Mouse (Mus musculus): Measurements from ENCODE around the gene Babam2. TPM values are rescaled to one million over a fixed set of nuclear protein-coding genes. Genes with fewer than 3 reads are reported as not detected.

Gene Babam2
- polyA plus RNA-seq, 1 experiment from 2014 or later: 30.2 TPM

- H3K27ac ChIP-seq (replicated peaks; ENCODE audit: low read depth, low read length): no peak overlapping the region
- 83% methylated on average over 6 of the region's 6 CpGs for WGBS
- DNase-seq (ENCODE audit: low spot score): no peak
- no peaks in the 10 kb centered on the region for H3K9me3 ChIP-seq (ENCODE audit: control insufficient read depth, low read length)
- no peak overlapping the region for H3K4me2 ChIP-seq (ENCODE audit: low read depth, severe bottlenecking)
- no peaks in the 10 kb centered on the region for H3K36me3 ChIP-seq (ENCODE audit: control insufficient read depth, insufficient read depth, low read length)
- no peaks in the 10 kb centered on the region for H3K27me3 ChIP-seq (ENCODE audit: control insufficient read depth, insufficient read depth, low read length)
- H3K9ac ChIP-seq (ENCODE audit: low read length): no peak overlapping the region
- H3K4me1 ChIP-seq (ENCODE audit: control insufficient read depth, insufficient read depth, low read length): 0 out of 2 replicates have a peak, but pooled peaks cover 4% of the 10 kb centered on the region
- no peak overlapping the region for H3K4me3 ChIP-seq (ENCODE audit: low read depth, low read length)
- ATAC-seq (ENCODE audit: insufficient number of reproducible peaks, low FRiP score, low TSS enrichment, low read depth): no peak
These were observed 235.8 kb downstream of the Babam2 start for GRCm38 (mm10) chr5:31933296-31933695.

- H3K4me1 ChIP-seq (ENCODE audit: control insufficient read depth, insufficient read depth, low read length): 0 out of 2 replicates have a peak, but pooled peaks cover 4% of the 10 kb centered on the region
- H3K9me3 ChIP-seq (ENCODE audit: control insufficient read depth, low read length): no peaks in the 10 kb centered on the region
- no peak for DNase-seq (ENCODE audit: low spot score)
- peak overlapping the region; percentile 50 for H3K27ac ChIP-seq (replicated peaks; ENCODE audit: low read depth, low read length)
- no peak for ATAC-seq (ENCODE audit: insufficient number of reproducible peaks, low FRiP score, low TSS enrichment, low read depth)
- 76% methylated on average over 3 of the region's 3 CpGs for WGBS
- no peaks in the 10 kb centered on the region for H3K27me3 ChIP-seq (ENCODE audit: control insufficient read depth, insufficient read depth, low read length)
- H3K4me2 ChIP-seq (ENCODE audit: low read depth, severe bottlenecking): no peak overlapping the region
- no peaks in the 10 kb centered on the region for H3K36me3 ChIP-seq (ENCODE audit: control insufficient read depth, insufficient read depth, low read length)
- no peak overlapping the region for H3K9ac ChIP-seq (ENCODE audit: low read length)
- H3K4me3 ChIP-seq (ENCODE audit: low read depth, low read length): no peak overlapping the region
These were observed 236.9 kb downstream of the Babam2 start for GRCm38 (mm10) chr5:31934397-31934796.

GRCm38 (mm10) chr5:31935936-31936335 lies 238.5 kb downstream of the Babam2 start:
- WGBS: 89% methylated on average over 3 of the region's 3 CpGs
- no peak for ATAC-seq (ENCODE audit: insufficient number of reproducible peaks, low FRiP score, low TSS enrichment, low read depth)
- no peak overlapping the region for H3K4me2 ChIP-seq (ENCODE audit: low read depth, severe bottlenecking)
- no peak overlapping the region for H3K27ac ChIP-seq (replicated peaks; ENCODE audit: low read depth, low read length)
- no peaks in the 10 kb centered on the region for H3K27me3 ChIP-seq (ENCODE audit: control insufficient read depth, insufficient read depth, low read length)
- no peak for DNase-seq (ENCODE audit: low spot score)
- 0 out of 2 replicates have a peak, but pooled peaks cover 4% of the 10 kb centered on the region for H3K4me1 ChIP-seq (ENCODE audit: control insufficient read depth, insufficient read depth, low read length)
- H3K9ac ChIP-seq (ENCODE audit: low read length): no peak overlapping the region
- H3K9me3 ChIP-seq (ENCODE audit: control insufficient read depth, low read length): no peaks in the 10 kb centered on the region
- H3K36me3 ChIP-seq (ENCODE audit: control insufficient read depth, insufficient read depth, low read length): no peaks in the 10 kb centered on the region
- H3K4me3 ChIP-seq (ENCODE audit: low read depth, low read length): no peak overlapping the region

GRCm38 (mm10) chr5:31936523-31936922 lies 239.0 kb downstream of the Babam2 start:
- 81% methylated on average over 3 of the region's 3 CpGs for WGBS
- Histone ChIP-seq H3K9me3 (ENCODE audit: control insufficient read depth, low read length) (no peaks in the 10 kb centered on the region), H3K4me3 (ENCODE audit: low read depth, low read length) (no peak overlapping the region), H3K4me2 (ENCODE audit: low read depth, severe bottlenecking) (no peak overlapping the region), H3K36me3 (ENCODE audit: control insufficient read depth, insufficient read depth, low read length) (no peaks in the 10 kb centered on the region), H3K27me3 (ENCODE audit: control insufficient read depth, insufficient read depth, low read length) (no peaks in the 10 kb centered on the region), H3K27ac (replicated peaks; ENCODE audit: low read depth, low read length) (no peak overlapping the region), H3K9ac (ENCODE audit: low read length) (no peak overlapping the region), H3K4me1 (ENCODE audit: control insufficient read depth, insufficient read depth, low read length) (0 out of 2 replicates have a peak, but pooled peaks cover 4% of the 10 kb centered on the region)
- ATAC-seq (ENCODE audit: insufficient number of reproducible peaks, low FRiP score, low TSS enrichment, low read depth) (no peak), DNase-seq (ENCODE audit: low spot score) (no peak)

- Histone ChIP-seq H3K4me2 (ENCODE audit: low read depth, severe bottlenecking) (no peak overlapping the region), H3K4me1 (ENCODE audit: control insufficient read depth, insufficient read depth, low read length) (no peaks in the 10 kb centered on the region), H3K9ac (ENCODE audit: low read length) (no peak overlapping the region), H3K9me3 (ENCODE audit: control insufficient read depth, low read length) (no peaks in the 10 kb centered on the region), H3K27ac (replicated peaks; ENCODE audit: low read depth, low read length) (no peak overlapping the region), H3K27me3 (ENCODE audit: control insufficient read depth, insufficient read depth, low read length) (no peaks in the 10 kb centered on the region), H3K36me3 (ENCODE audit: control insufficient read depth, insufficient read depth, low read length) (no peaks in the 10 kb centered on the region), H3K4me3 (ENCODE audit: low read depth, low read length) (no peak overlapping the region)
- no peak for ATAC-seq (ENCODE audit: insufficient number of reproducible peaks, low FRiP score, low TSS enrichment, low read depth)
- DNase-seq (ENCODE audit: low spot score): no peak
- 87% methylated on average over 8 of the region's 8 CpGs for WGBS
These were observed 243.4 kb downstream of the Babam2 start for GRCm38 (mm10) chr5:31940876-31941275.

- H3K4me1 ChIP-seq (ENCODE audit: control insufficient read depth, insufficient read depth, low read length): no peaks in the 10 kb centered on the region
- H3K27me3 ChIP-seq (ENCODE audit: control insufficient read depth, insufficient read depth, low read length): no peaks in the 10 kb centered on the region
- 36% methylated on average over 4 of the region's 4 CpGs for WGBS
- no peaks in the 10 kb centered on the region for H3K36me3 ChIP-seq (ENCODE audit: control insufficient read depth, insufficient read depth, low read length)
- H3K4me2 ChIP-seq (ENCODE audit: low read depth, severe bottlenecking): no peak overlapping the region
- DNase-seq (ENCODE audit: low spot score): peak; percentile 60
- no peak overlapping the region for H3K9ac ChIP-seq (ENCODE audit: low read length)
- H3K27ac ChIP-seq (replicated peaks; ENCODE audit: low read depth, low read length): no peak overlapping the region
- ATAC-seq (ENCODE audit: insufficient number of reproducible peaks, low FRiP score, low TSS enrichment, low read depth): no peak
- no peaks in the 10 kb centered on the region for H3K9me3 ChIP-seq (ENCODE audit: control insufficient read depth, low read length)
- H3K4me3 ChIP-seq (ENCODE audit: low read depth, low read length): no peak overlapping the region
These were observed 249.7 kb downstream of the Babam2 start for GRCm38 (mm10) chr5:31947185-31947584.

- no peak for DNase-seq (ENCODE audit: low spot score)
- no peaks in the 10 kb centered on the region for H3K9me3 ChIP-seq (ENCODE audit: control insufficient read depth, low read length)
- no peak overlapping the region for H3K9ac ChIP-seq (ENCODE audit: low read length)
- H3K36me3 ChIP-seq (ENCODE audit: control insufficient read depth, insufficient read depth, low read length): no peaks in the 10 kb centered on the region
- H3K27me3 ChIP-seq (ENCODE audit: control insufficient read depth, insufficient read depth, low read length): no peaks in the 10 kb centered on the region
- H3K27ac ChIP-seq (replicated peaks; ENCODE audit: low read depth, low read length): no peak overlapping the region
- H3K4me3 ChIP-seq (ENCODE audit: low read depth, low read length): no peak overlapping the region
- no peak overlapping the region for H3K4me2 ChIP-seq (ENCODE audit: low read depth, severe bottlenecking)
- no peaks in the 10 kb centered on the region for H3K4me1 ChIP-seq (ENCODE audit: control insufficient read depth, insufficient read depth, low read length)
- 90% methylated on average over 8 of the region's 8 CpGs for WGBS
- ATAC-seq (ENCODE audit: insufficient number of reproducible peaks, low FRiP score, low TSS enrichment, low read depth): no peak
These were observed 251.9 kb downstream of the Babam2 start for GRCm38 (mm10) chr5:31949389-31949788.

- H3K27ac ChIP-seq (replicated peaks; ENCODE audit: low read depth, low read length): no peak overlapping the region
- no peak for ATAC-seq (ENCODE audit: insufficient number of reproducible peaks, low FRiP score, low TSS enrichment, low read depth)
- no peak overlapping the region for H3K9ac ChIP-seq (ENCODE audit: low read length)
- no peak overlapping the region for H3K4me3 ChIP-seq (ENCODE audit: low read depth, low read length)
- H3K9me3 ChIP-seq (ENCODE audit: control insufficient read depth, low read length): no peaks in the 10 kb centered on the region
- no peaks in the 10 kb centered on the region for H3K36me3 ChIP-seq (ENCODE audit: control insufficient read depth, insufficient read depth, low read length)
- 88% methylated on average over 4 of the region's 4 CpGs for WGBS
- DNase-seq (ENCODE audit: low spot score): no peak
- H3K27me3 ChIP-seq (ENCODE audit: control insufficient read depth, insufficient read depth, low read length): no peaks in the 10 kb centered on the region
- no peaks in the 10 kb centered on the region for H3K4me1 ChIP-seq (ENCODE audit: control insufficient read depth, insufficient read depth, low read length)
- H3K4me2 ChIP-seq (ENCODE audit: low read depth, severe bottlenecking): no peak overlapping the region
These were observed 253.0 kb downstream of the Babam2 start for GRCm38 (mm10) chr5:31950532-31950931.

GRCm38 (mm10) chr5:31955184-31955583 lies 257.7 kb downstream of the Babam2 start:
- WGBS: 80% methylated on average over 3 of the region's 3 CpGs
- Histone ChIP-seq H3K9me3 (ENCODE audit: control insufficient read depth, low read length) (no peaks in the 10 kb centered on the region), H3K4me1 (ENCODE audit: control insufficient read depth, insufficient read depth, low read length) (no peaks in the 10 kb centered on the region), H3K4me3 (ENCODE audit: low read depth, low read length) (no peak overlapping the region), H3K4me2 (ENCODE audit: low read depth, severe bottlenecking) (no peak overlapping the region), H3K36me3 (ENCODE audit: control insufficient read depth, insufficient read depth, low read length) (no peaks in the 10 kb centered on the region), H3K27ac (replicated peaks; ENCODE audit: low read depth, low read length) (no peak overlapping the region), H3K27me3 (ENCODE audit: control insufficient read depth, insufficient read depth, low read length) (no peaks in the 10 kb centered on the region), H3K9ac (ENCODE audit: low read length) (no peak overlapping the region)
- no peak for DNase-seq (ENCODE audit: low spot score)
- ATAC-seq (ENCODE audit: insufficient number of reproducible peaks, low FRiP score, low TSS enrichment, low read depth): no peak
